Mouse (Mus musculus): ENCODE results near the gene 1810009A15Rik. TPM values are rescaled to one million over a fixed set of nuclear protein-coding genes. Genes with fewer than 3 reads are reported as not detected.

The 1810009A15Rik gene
- total RNA-seq, 2 experiments from 2014 or later, result 44.6 to 47.1 TPM

DNA sequence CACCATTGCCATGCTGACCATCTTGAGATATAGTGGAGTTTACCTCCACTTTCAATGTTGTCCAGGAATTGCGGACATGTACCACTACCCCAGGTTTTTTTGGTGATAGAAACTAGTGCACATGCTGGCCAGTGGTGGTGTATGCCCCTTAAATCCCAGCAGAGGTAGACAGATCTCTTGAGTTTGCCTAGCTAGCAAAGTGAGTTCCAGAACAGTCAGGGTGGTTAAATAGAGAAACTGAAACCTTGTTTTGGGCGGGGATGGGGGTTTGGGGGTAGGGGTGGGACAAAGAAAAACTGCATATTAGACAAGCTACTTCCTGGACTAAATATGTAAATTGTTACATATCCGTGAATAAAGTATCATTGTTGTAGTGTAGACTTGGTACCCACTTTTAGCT, 30.3 kb downstream of the 1810009A15Rik start:
- no peak for DNase-seq (ENCODE audit: low spot score in 2 of 2)

DNA sequence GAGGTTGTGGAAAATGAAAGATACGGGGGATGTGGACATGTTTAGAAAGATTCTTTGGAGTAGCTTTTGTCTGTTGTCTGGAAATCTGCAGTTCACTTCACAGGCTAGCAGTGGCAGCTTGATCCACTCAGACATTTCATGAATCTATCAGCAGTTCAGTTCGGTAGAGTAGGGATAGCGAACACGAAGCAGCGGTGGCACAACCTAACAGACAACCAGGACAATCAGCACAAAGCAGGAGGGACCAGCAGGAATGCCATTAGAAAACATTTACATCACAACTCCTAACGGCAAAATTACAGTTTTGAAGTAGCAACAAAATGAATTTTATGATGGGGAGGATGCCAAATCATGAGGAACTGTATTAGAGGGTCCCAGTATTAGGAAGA, 31.0 kb downstream of the 1810009A15Rik start:
- DNase-seq (ENCODE audit: low spot score in 2 of 2), result no peak

DNA sequence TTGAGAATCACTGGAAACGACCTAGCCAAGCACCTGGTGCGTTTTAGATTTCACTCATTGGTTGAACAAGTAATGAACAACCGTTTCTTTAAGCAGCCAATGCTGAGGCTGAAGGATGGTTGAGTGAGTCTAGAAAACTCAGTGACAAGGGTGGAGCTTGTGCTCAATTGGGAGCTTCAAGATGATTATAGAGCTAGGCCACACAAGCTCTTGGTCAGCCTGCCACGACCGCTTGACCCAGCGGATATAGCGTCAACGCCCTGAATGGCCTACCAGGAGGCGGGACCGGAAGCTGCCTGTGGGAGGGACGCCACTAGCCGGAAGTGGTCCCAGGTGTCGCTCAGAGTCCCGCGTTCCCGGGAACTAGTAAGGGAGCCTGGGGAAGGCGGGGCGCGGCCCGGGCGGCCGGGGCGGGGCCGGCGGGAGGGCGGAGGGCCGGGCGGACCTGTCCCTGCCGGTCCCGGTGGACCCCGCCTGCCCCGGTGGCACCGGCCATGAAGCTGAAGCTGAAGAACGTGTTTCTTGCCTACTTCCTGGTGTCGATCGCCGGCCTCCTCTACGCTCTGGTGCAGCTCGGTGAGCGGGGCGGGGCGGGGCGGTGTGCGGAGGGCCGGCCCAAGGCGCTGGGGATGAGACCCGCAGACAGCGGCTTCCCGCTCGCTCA, 31.6 kb downstream of the 1810009A15Rik start, which contains the start of gene B3gat3:
TSS of gene B3gat3 (plus strand) at position 302 of the 664 bp plus-strand sequence.
- DNase-seq (ENCODE audit: low spot score in 2 of 2), result peak; percentile 92 to 93

- DNase-seq (ENCODE audit: low spot score in 2 of 2), result no peak
Observed at GRCm38 (mm10) chr19:8920836-8921291, 32.2 kb downstream of the 1810009A15Rik start.

DNA sequence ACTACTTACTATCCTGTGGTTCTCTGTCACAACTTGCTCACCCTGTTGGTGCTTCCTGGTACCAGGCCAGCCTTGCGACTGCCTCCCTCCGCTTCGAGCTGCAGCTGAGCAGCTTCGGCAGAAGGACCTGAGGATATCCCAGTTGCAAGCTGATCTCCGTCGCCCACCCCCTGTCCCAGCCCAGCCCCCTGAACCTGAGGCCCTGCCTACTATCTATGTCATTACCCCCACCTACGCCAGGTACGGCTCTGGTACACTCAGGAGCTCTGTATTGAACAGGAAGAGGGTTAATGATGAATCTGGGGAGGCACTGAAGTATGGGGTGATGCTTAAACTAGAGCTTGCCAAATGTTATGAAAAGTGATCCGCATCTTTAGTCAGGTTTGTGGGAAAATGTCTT, 33.1 kb downstream of the 1810009A15Rik start:
- DNase-seq (ENCODE audit: low spot score in 2 of 2), result no peak

DNA sequence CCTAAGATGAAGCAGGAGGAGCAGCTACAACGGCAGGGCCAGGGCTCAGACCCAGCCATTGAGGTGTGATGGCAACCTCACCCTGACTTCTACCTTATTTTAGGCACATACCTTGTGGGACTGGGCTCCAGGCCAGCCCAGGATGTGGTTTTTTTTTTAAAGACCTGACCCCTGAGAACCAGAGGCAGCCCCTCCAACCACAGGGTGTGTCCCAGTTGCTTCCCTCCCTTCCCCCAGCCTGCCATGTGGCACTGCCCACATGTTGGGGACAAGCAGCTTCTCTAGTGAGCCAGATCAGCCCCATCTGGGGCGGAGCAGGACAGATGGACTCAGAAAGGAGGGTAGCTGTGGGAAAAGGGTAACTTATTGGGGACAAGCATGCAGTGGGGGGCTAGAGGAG, 38.1 kb downstream of the 1810009A15Rik start:
- DNase-seq (ENCODE audit: low spot score in 2 of 2), result no peak

- DNase-seq (ENCODE audit: low spot score in 2 of 2), result no peak
Observed at GRCm38 (mm10) chr19:8927891-8928525, 39.4 kb downstream of the 1810009A15Rik start.

GRCm38 (mm10) chr19:8928689-8929223, 40.1 kb downstream of the 1810009A15Rik start:
- peak; percentile 36 to 41 for DNase-seq (ENCODE audit: low spot score in 2 of 2)

- DNase-seq (ENCODE audit: low spot score in 2 of 2), result peak; percentile 90 to 93
Observed at GRCm38 (mm10) chr19:8929224-8930088, 40.8 kb downstream of the 1810009A15Rik start, which contains the start of the genes Rom1 and Eml3. TSS of gene Rom1 (minus strand) at chr19:8929356. TSS of gene Eml3 (plus strand) at chr19:8929552.

DNA sequence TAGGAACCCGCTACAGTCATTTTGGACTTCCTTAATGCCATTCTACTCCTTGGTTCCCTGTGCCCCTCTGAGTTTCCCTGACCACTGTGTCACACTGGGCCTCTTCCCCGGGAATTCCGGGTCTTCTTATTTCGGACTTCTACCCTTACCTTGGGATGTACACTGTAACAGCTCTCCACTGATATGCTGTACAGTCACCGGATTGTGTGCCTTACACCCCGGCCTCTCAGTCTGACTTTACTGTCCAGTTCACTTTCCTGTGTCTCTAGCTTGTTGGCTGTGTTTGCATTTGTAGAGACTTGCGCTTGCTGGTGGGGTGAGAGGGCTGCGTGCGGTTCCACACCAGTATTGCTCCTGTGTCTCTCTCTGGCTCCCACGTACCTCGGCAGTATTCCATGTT, 41.5 kb downstream of the 1810009A15Rik start:
- no peak for DNase-seq (ENCODE audit: low spot score in 2 of 2)

DNA sequence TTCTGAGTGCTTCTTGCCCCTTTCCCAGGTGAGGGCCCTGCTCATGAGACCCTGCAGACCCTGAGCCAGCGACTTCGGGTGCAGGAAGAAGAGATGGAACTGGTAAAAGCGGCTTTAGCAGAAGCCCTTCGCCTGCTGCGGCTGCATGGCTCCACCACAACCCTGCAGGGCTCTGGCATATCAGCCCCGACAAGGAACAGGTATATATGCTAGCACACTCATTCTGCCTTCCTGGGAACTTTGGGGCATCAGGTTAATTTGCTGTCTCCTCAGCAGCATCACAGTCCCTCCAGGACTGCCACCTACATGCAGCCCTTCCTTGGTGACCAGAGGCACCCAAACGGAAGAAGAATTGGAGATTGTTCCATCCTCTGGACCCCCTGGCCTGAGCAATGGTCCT, 42.1 kb downstream of the 1810009A15Rik start:
- DNase-seq (ENCODE audit: low spot score in 2 of 2), result no peak

DNA sequence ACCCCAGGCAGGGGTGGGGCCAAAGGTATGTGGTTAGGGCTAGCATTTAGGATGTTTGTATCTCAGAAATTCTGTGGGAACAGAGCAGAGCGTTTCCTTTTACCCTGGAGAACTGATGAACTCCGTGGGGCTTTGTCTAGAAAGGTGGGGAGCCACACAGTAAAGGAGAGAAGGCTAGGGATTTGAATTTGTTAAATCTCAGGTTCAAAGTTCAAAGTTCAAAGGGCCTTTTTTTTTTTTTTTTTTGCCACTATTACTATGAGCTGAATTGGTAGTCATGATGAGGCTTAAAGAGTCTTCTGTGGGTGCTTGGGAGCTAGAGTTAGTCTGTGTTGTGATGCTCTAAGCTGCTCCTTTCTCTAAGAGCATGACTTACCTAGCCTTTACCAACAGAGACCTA, 48.1 kb downstream of the 1810009A15Rik start:
- no peak for DNase-seq (ENCODE audit: low spot score in 2 of 2)

Small RNA genes within 50 kb of the gene (microRNA-seq; reads per million reads assigned to microRNA genes)
- 0 reads per million in 2 experiments for gene Mir5136 (ENCODE audit: borderline number of aligned reads in 2 of 2)

Other genes starting within 250 kb of the 1810009A15Rik start
- gene Chrm1, start 225.1 kb upstream of the 1810009A15Rik start, total RNA-seq (2021), result 1 to 10 TPM in 1 of 2 experiments, under 1 TPM in 1; 0.60 to 1.5 TPM
- gene Slc3a2, start 165.5 kb upstream of the 1810009A15Rik start, total RNA-seq (2021), result 100 to 1,000 TPM; 373 to 425 TPM
- gene Wdr74, start 153.0 kb upstream of the 1810009A15Rik start, total RNA-seq (2021), result 10 to 100 TPM; 62.4 to 66.2 TPM
- gene 1700092M07Rik, start 148.1 kb upstream of the 1810009A15Rik start, total RNA-seq (2021), result 1 to 10 TPM; 2.0 to 2.3 TPM
- 100 to 1,000 TPM in 1 of 2 experiments, 10 to 100 TPM in 1; 78.2 to 103 TPM for gene Stx5a, start 147.4 kb upstream of the 1810009A15Rik start, total RNA-seq (2021)
- gene Nxf1, start 131.8 kb upstream of the 1810009A15Rik start, total RNA-seq (2021), result 100 to 1,000 TPM; 127 to 144 TPM
- 100 to 1,000 TPM; 114 to 116 TPM for gene Tmem223, start 117.9 kb upstream of the 1810009A15Rik start, total RNA-seq (2021)
- 10 to 100 TPM; 41.4 to 51.7 TPM for gene Tmem179b, start 114.4 kb upstream of the 1810009A15Rik start, total RNA-seq (2021)
- 10 to 100 TPM; 11.3 to 12.2 TPM for gene Taf6l, start 102.4 kb upstream of the 1810009A15Rik start, total RNA-seq (2021)
- gene Polr2g, start 90.3 kb upstream of the 1810009A15Rik start, total RNA-seq (2021), result 10 to 100 TPM; 81.3 to 97.9 TPM
- gene Zbtb3, start 86.3 kb upstream of the 1810009A15Rik start, total RNA-seq (2021), result 1 to 10 TPM; 2.8 to 3.1 TPM
- gene Ttc9c, start 69.5 kb upstream of the 1810009A15Rik start, total RNA-seq (2021), result 10 to 100 TPM; 35.3 to 39.4 TPM
- gene Hnrnpul2, start 68.8 kb upstream of the 1810009A15Rik start, total RNA-seq (2021), result 10 to 100 TPM; 62.6 to 72.1 TPM
- gene AC129217.1, start 59.1 kb upstream of the 1810009A15Rik start, total RNA-seq (2021), result not detected
- 100 to 1,000 TPM; 144 to 158 TPM for gene Bscl2, start 51.4 kb upstream of the 1810009A15Rik start, total RNA-seq (2021)
- gene Gng3, start 49.7 kb upstream of the 1810009A15Rik start, total RNA-seq (2021), result 1 to 10 TPM; 5.9 to 6.9 TPM
- gene Lrrn4cl, start 38.1 kb upstream of the 1810009A15Rik start, total RNA-seq (2021), result 1 to 10 TPM; 2.3 to 6.6 TPM
- 100 to 1,000 TPM; 178 to 202 TPM for gene Ubxn1, start 17.4 kb upstream of the 1810009A15Rik start, total RNA-seq (2021)
- 10 to 100 TPM; 55.2 to 65.6 TPM for gene Uqcc3, start 7.9 kb upstream of the 1810009A15Rik start, total RNA-seq (2021)
- 1 to 10 TPM; 6.4 to 7.1 TPM for gene Lbhd1, start 5.1 kb upstream of the 1810009A15Rik start, total RNA-seq (2021)
- not detected for gene Gm49403, start 4.9 kb upstream of the 1810009A15Rik start, total RNA-seq (2021)
- gene Gm49416, start 73 bp downstream of the 1810009A15Rik start, total RNA-seq (2021), result 1 to 10 TPM; 3.2 to 9.1 TPM
- 10 to 100 TPM; 23.3 to 23.9 TPM for gene Ints5, start 4.2 kb downstream of the 1810009A15Rik start, total RNA-seq (2021)
- 100 to 1,000 TPM; 163 to 212 TPM for gene Ganab, start 9.2 kb downstream of the 1810009A15Rik start, total RNA-seq (2021)
- 10 to 100 TPM; 60.5 to 65.7 TPM for gene B3gat3, start 31.5 kb downstream of the 1810009A15Rik start, total RNA-seq (2021)
- gene Rom1, start 40.5 kb downstream of the 1810009A15Rik start, total RNA-seq (2021), result 10 to 100 TPM; 29.8 to 49.2 TPM
- gene Eml3, start 40.7 kb downstream of the 1810009A15Rik start, total RNA-seq (2021), result 10 to 100 TPM; 41.5 to 59.5 TPM
- gene Mta2, start 53.0 kb downstream of the 1810009A15Rik start, total RNA-seq (2021), result 10 to 100 TPM; 81.1 to 89.8 TPM
- gene Tut1, start 65.0 kb downstream of the 1810009A15Rik start, total RNA-seq (2021), result 10 to 100 TPM; 23.1 to 26.1 TPM
- 100 to 1,000 TPM; 334 to 342 TPM for gene Eef1g, start 78.2 kb downstream of the 1810009A15Rik start, total RNA-seq (2021)
- gene Ahnak, start 100.4 kb downstream of the 1810009A15Rik start, total RNA-seq (2021), result 100 to 1,000 TPM in 1 of 2 experiments, 10 to 100 TPM in 1; 88.9 to 162 TPM
- not detected for gene Scgb1a1, start 199.1 kb downstream of the 1810009A15Rik start, total RNA-seq (2021)
- gene Asrgl1, start 246.8 kb downstream of the 1810009A15Rik start, total RNA-seq (2021), result 10 to 100 TPM; 11.8 to 14.1 TPM

Data from adrenal gland, adult 18-20 months (tissue).